Mouse (Mus musculus) neural tube, embryonic 11.5 days (tissue): ENCODE measurements around the gene Taf1d. TPM values are rescaled to one million over a fixed set of nuclear protein-coding genes. Genes with fewer than 3 reads are reported as not detected.

Source experiments
- ATAC-seq: fragments of 200-750 bp; cut with Nextera tagmentation; 2 replicates; pipeline ENCODE4 v1.8.0; 2017; ENCODE audit warnings: moderate number of reproducible peaks, mild to moderate bottlenecking, moderate TSS enrichment, moderate library complexity; ENCODE audit not compliant: insufficient read depth, low FRiP score, low TSS enrichment
- DNase-seq: peaks from one replicate; pipeline ENCODE4 v3.0.0-alpha.2; 2015; ENCODE audit warnings: low spot score
- H3K27ac ChIP-seq: fragments of 300-500 bp; sonication (generic); 2 replicates; pipeline ENCODE4 v1.5.1; 2014; ENCODE audit warnings: low read depth, mild to moderate bottlenecking, low read length
- H3K27me3 ChIP-seq: fragments of 300-500 bp; sonication (generic); 2 replicates; pipeline ENCODE4 v1.6.1; 2014; ENCODE audit warnings: mild to moderate bottlenecking, low read length, mixed read lengths; ENCODE audit not compliant: control insufficient read depth, insufficient read depth
- H3K36me3 ChIP-seq: fragments of 300-500 bp; sonication (generic); 2 replicates; pipeline ENCODE4 v1.6.1; 2014; ENCODE audit warnings: mild to moderate bottlenecking, low read length, moderate library complexity, mixed read lengths; ENCODE audit not compliant: control insufficient read depth, insufficient read depth
- H3K4me1 ChIP-seq: fragments of 300-500 bp; sonication (generic); 2 replicates; pipeline ENCODE4 v1.6.1; 2014; ENCODE audit warnings: low read length, mixed read lengths; ENCODE audit not compliant: control insufficient read depth, insufficient read depth
- H3K4me2 ChIP-seq: fragments of 300-500 bp; sonication (generic); 2 replicates; pipeline ENCODE4 v1.6.1; 2014; ENCODE audit warnings: low read depth, mild to moderate bottlenecking, moderate library complexity
- H3K4me3 ChIP-seq: fragments of 300-500 bp; sonication (generic); 2 replicates; pipeline ENCODE4 v1.5.1; 2014; ENCODE audit warnings: low read depth, low read length
- H3K9ac ChIP-seq: fragments of 300-500 bp; sonication (generic); 2 replicates; pipeline ENCODE4 v1.6.1; 2014; ENCODE audit warnings: mild to moderate bottlenecking, low read length
- H3K9me3 ChIP-seq: fragments of 300-500 bp; sonication (generic); 2 replicates; pipeline ENCODE4 v1.6.1; 2016; ENCODE audit warnings: low read length; ENCODE audit not compliant: control insufficient read depth
- WGBS: fragments of 180-500 bp; shearing (Covaris S2); extraction: QIAGEN DNeasy Blood & Tissue Kit; methylation state at CpG from one replicate; pipeline ENCODE4 v1.1.7; 2014; 5-methylcytosine and 5-hydroxymethylcytosine counted together
- polyA plus RNA-seq: library from polyadenylated mRNA; unstranded; fragments of >200 nt; fragmentation: Nextera tagmentation; extraction: Ambion mirVana; gene quantifications from 2 replicates; pipeline ENCODE4 v1.2.1, GENCODE M21; 2014

The Taf1d gene
- 59.7 and 61.1 TPM in 2 replicates for polyA plus RNA-seq

- H3K4me1 ChIP-seq, result peaks cover 15% of the 10 kb centered on the region; the same call in 1 of the 2 replicates
- peak; percentile 95 for DNase-seq
- peak; percentile 97 for ATAC-seq
- peaks cover 7% of the 10 kb centered on the region for H3K36me3 ChIP-seq
- H3K27ac ChIP-seq, result peak within 1 kb of the TSS; percentile 88
- peak within 1 kb of the TSS; percentile 92 for H3K9ac ChIP-seq
- peak within 1 kb of the TSS; percentile 84 for H3K4me3 ChIP-seq
- H3K9me3 ChIP-seq, result no peaks in the 10 kb centered on the region
- H3K27me3 ChIP-seq, result no peaks in the 10 kb centered on the region
- peak within 1 kb of the TSS; percentile 76 for H3K4me2 ChIP-seq
- 13% methylated on average over 45 of the region's 45 CpGs for WGBS
These were observed at the start of gene Taf1d for GRCm38 (mm10) chr9:15305503-15306397. Taf1d (plus strand) TSS chr9:15306214.

DNA sequence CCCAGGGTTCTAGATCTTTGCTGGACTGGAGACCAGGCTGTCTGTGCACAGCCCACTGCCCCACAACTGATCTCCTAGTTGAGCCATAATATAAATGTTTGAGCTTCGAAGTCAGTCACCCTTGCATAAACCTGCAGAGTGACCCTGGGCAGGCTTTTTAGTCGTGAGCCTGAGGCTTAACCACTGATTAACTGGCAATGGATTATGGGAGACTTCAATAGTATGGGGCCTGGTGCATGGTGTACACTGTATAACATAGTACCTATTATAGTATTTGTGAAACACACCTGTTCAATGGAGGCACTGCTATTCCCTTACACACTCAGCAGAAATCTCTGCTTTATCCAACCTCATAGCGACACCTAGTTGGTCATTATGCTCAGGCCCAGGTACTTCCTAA, 49.8 kb upstream of the Taf1d start:
- H3K4me2 ChIP-seq, result no peak overlapping the region
- 89% methylated on average over 3 of the region's 3 CpGs for WGBS
- peaks cover 5% of the 10 kb centered on the region for H3K36me3 ChIP-seq
- H3K27me3 ChIP-seq, result no peaks in the 10 kb centered on the region
- H3K4me1 ChIP-seq, result no peaks in the 10 kb centered on the region
- ATAC-seq (no peak), DNase-seq (no peak)
- no peak overlapping the region for H3K9ac ChIP-seq
- H3K27ac ChIP-seq, result no peak overlapping the region
- H3K9me3 ChIP-seq, result no peaks in the 10 kb centered on the region
- no peak overlapping the region for H3K4me3 ChIP-seq

DNA sequence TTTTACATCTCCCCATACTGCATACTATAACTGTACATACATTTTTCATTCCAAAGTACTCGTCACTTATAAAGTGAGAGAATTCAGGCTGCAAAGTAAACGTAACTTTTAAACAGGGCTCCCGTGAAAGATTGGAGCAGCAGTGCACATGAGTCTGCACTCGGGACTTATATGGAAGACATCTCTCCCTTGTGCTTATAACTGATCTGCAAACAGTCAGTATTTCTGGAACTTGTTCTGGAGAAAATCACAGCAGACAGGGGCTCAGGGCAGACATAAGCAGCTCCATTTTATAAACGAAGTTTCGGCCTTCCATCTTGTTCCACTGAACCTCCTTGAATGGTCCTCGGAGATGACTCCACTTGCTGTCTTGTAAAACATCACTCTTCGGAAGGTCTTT, 44.0 kb upstream of the Taf1d start:
- Histone ChIP-seq H3K4me3 (no peak overlapping the region), H3K4me1 (no peaks in the 10 kb centered on the region), H3K27ac (no peak overlapping the region), H3K9me3 (no peaks in the 10 kb centered on the region), H3K4me2 (no peak overlapping the region), H3K9ac (no peak overlapping the region), H3K36me3 (peaks cover 10% of the 10 kb centered on the region), H3K27me3 (no peaks in the 10 kb centered on the region)
- 97% methylated on average over 8 of the region's 8 CpGs for WGBS
- ATAC-seq, result no peak
- DNase-seq, result no peak

- no peak for ATAC-seq
- WGBS, result 96% methylated on average over 10 of the region's 10 CpGs
- peaks cover 10% of the 10 kb centered on the region for H3K36me3 ChIP-seq
These were observed 42.5 kb upstream of the Taf1d start for GRCm38 (mm10) chr9:15263487-15263886.

DNA sequence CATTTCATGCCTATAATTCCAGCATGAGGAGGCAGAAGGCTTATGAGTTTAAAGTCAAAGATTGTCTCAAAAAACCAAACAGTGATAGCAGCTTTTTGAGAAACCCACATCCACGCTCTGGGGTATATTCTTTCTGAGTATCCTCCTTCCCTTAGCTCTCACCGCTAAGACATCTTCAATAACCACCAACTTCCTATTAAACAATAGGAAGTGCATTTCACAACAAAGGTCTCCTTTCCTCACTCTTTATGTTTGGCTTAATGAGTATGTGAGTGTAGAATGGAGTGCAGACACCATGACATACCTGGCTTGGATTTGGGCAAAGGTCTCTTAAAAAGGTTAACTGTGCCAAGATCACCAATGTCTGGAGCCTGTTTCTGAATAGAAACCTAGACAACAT, 32.0 kb upstream of the Taf1d start:
- ATAC-seq, result no peak
- Histone ChIP-seq H3K36me3 (peaks cover 7% of the 10 kb centered on the region), H3K4me2 (no peak overlapping the region), H3K27ac (no peak overlapping the region), H3K9ac (no peak overlapping the region), H3K4me1 (peaks cover 4% of the 10 kb centered on the region; the same call in 1 of the 2 replicates), H3K9me3 (no peaks in the 10 kb centered on the region), H3K27me3 (no peaks in the 10 kb centered on the region), H3K4me3 (no peak overlapping the region)
- WGBS, result 91% methylated on average over 2 of the region's 2 CpGs
- DNase-seq, result no peak

More at GRCm38 (mm10) chr9:15263487-15263886, 42.5 kb upstream of the Taf1d start:
- H3K4me2 ChIP-seq, result no peak overlapping the region
- no peak for DNase-seq
- no peak overlapping the region for H3K9ac ChIP-seq
- H3K27ac ChIP-seq, result no peak overlapping the region
- H3K4me3 ChIP-seq, result no peak overlapping the region
- no peaks in the 10 kb centered on the region for H3K4me1 ChIP-seq
- H3K27me3 ChIP-seq, result no peaks in the 10 kb centered on the region
- no peaks in the 10 kb centered on the region for H3K9me3 ChIP-seq

- H3K4me3 ChIP-seq, result no peak overlapping the region
- peaks cover 7% of the 10 kb centered on the region for H3K36me3 ChIP-seq
- WGBS, result 88% methylated on average over 4 of the region's 4 CpGs
These were observed 29.2 kb upstream of the Taf1d start for GRCm38 (mm10) chr9:15276855-15277254.

GRCm38 (mm10) chr9:15278343-15278742, 27.7 kb upstream of the Taf1d start:
- no peaks in the 10 kb centered on the region for H3K9me3 ChIP-seq
- peaks cover 9% of the 10 kb centered on the region; the same call in 1 of the 2 replicates for H3K4me1 ChIP-seq
- no peak overlapping the region for H3K27ac ChIP-seq
- 95% methylated on average over 3 of the region's 3 CpGs for WGBS
- H3K36me3 ChIP-seq, result peaks cover 4% of the 10 kb centered on the region; the same call in 1 of the 2 replicates
- no peak for ATAC-seq
- H3K4me2 ChIP-seq, result no peak overlapping the region
- no peaks in the 10 kb centered on the region for H3K27me3 ChIP-seq
- no peak for DNase-seq
- no peak overlapping the region for H3K4me3 ChIP-seq
- H3K9ac ChIP-seq, result no peak overlapping the region

More at GRCm38 (mm10) chr9:15276855-15277254, 29.2 kb upstream of the Taf1d start:
- ATAC-seq (no peak), DNase-seq (no peak)
- no peak overlapping the region for H3K27ac ChIP-seq
- no peaks in the 10 kb centered on the region for H3K27me3 ChIP-seq
- no peak overlapping the region for H3K4me2 ChIP-seq
- no peaks in the 10 kb centered on the region for H3K9me3 ChIP-seq
- H3K9ac ChIP-seq, result no peak overlapping the region
- peaks cover 9% of the 10 kb centered on the region; the same call in 1 of the 2 replicates for H3K4me1 ChIP-seq

DNA sequence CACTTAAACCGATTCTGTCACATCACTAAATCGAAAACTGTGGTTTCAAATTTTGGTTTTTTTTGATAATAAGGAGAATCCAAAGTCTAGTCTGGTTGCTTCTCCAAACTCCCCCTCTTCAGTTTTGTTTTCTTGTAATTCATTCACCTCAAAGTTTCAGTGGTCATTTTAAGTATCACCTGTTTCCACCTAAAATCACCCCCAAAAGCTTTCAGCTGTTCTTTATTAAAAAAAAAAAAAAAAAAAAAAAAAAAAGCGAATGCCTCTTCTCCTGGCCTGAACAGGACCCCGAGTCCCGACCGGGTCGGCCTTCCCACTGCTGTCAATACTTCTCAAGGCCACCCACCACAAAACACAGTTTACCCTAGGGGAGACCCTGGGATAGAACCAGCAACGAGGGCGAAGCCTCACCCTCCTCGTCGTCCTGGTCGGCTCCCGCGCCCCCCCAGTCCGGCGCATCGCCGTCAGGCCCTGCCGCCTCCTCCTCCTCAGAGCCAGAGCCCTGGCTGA, 26.8 kb upstream of the Taf1d start:
- peak overlapping the region; percentile 65 for H3K4me2 ChIP-seq
- H3K36me3 ChIP-seq, result no peaks in the 10 kb centered on the region
- no peaks in the 10 kb centered on the region for H3K27me3 ChIP-seq
- H3K27ac ChIP-seq, result peak overlapping the region; percentile 61
- H3K4me3 ChIP-seq, result peak overlapping the region; percentile 77
- WGBS, result 10% methylated on average over 18 of the region's 19 CpGs
- no peaks in the 10 kb centered on the region for H3K9me3 ChIP-seq
- peak overlapping the region; percentile 91 for H3K9ac ChIP-seq
- H3K4me1 ChIP-seq, result peaks cover 9% of the 10 kb centered on the region; the same call in 1 of the 2 replicates
- DNase-seq (no peak), ATAC-seq (no peak)
